Mouse (Mus musculus): ENCODE measurements around the gene 1500009L16Rik. TPM values are rescaled to one million over a fixed set of nuclear protein-coding genes. Genes with fewer than 3 reads are reported as not detected.

1500009L16Rik gene
- total RNA-seq (2023), result not detected

GRCm38 (mm10) chr10:83722579-83723031 is at the start of gene 1500009L16Rik:
Gene 1500009L16Rik (plus strand): TSS chr10:83722865.

Other genes starting within 250 kb of the 1500009L16Rik start
- not detected for gene Aldh1l2, start 188.7 kb upstream of the 1500009L16Rik start, total RNA-seq (2023)
- gene Washc4, start 179.1 kb upstream of the 1500009L16Rik start, total RNA-seq (2023), result 49.7 TPM
- gene Appl2, start 74.1 kb upstream of the 1500009L16Rik start, total RNA-seq (2023), result 66.8 TPM